Mouse (Mus musculus) layer of hippocampus, postnatal 25 days (tissue): ENCODE data around the gene Robo1. TPM values are rescaled to one million over a fixed set of nuclear protein-coding genes. Genes with fewer than 3 reads are reported as not detected.

ENCODE experiments used
- DNase-seq, 2 experiments: peaks; one replicate each; pipeline ENCODE4 v3.0.0; 2022; ENCODE audit warnings: mixed read lengths in 2 of 2, low spot score in 1 of 2; ENCODE audit errors: extremely low spot score in 1 of 2
- total RNA-seq, 2 experiments: library from RNA; stranded (reverse); gene quantifications; 2 replicates each; pipeline ENCODE4 v1.2.3; 2021

Robo1 gene
- total RNA-seq, 2 experiments from 2014 or later, result 57.9 to 75.6 TPM

DNA sequence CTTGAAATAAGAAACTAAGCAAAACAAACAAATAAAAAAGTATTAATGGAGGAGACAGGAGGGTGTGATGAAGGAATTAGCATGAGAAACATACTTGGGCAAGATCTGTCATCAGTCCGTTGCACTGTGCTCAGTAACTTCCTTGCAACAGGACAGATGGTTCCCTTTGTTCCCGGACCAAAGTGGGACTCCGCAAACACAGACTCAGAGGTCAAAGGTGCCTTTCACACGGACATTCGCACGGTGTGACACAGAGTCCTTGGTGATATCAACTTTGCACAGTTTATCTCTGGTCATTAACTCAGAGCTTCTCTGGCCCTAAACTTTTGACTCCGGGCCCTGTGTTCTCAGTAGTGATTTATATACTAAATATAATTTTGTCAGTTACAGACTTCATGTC lies 730.4 kb downstream of the Robo1 start:
- DNase-seq, result no peak

DNA sequence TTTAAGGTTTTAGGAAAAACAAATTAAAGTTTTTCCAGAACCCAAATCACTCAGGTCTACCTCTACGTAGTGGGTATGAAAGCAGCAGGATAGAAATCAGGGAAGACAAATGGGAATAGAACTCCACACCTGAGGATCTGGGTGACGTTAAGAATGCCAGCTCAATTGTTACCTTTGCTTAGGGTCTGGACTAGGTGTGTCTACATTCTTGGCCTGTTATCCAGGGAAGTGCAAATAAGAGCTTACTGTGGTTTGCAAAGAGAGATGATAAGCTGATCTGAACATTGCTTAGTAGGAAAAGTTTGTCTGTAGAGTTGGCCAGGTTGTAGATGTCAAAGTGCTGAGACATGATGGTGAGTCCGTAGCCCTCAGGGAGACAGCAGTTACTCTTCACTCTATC lies 754.4 kb downstream of the Robo1 start:
- DNase-seq, result no peak

DNA sequence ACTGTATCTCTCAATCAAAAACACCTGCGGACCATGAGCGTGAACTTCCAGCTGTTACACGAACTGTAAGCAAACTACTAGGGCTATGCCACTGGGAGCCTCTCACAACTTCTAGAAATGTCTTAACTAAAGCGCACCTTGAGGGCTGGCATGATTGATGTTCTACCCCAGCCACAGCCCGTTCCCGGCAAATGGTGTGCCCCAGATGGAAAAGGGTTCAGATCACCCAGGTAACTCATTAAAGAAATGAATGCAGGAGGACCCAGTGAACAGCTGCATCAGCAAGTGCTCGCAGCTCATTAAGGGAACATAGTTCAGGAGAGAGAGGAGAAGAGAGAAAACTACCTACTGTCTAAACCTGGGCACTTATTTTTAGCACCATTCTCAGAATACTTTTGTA lies 759.7 kb downstream of the Robo1 start:
- no peak for DNase-seq

DNA sequence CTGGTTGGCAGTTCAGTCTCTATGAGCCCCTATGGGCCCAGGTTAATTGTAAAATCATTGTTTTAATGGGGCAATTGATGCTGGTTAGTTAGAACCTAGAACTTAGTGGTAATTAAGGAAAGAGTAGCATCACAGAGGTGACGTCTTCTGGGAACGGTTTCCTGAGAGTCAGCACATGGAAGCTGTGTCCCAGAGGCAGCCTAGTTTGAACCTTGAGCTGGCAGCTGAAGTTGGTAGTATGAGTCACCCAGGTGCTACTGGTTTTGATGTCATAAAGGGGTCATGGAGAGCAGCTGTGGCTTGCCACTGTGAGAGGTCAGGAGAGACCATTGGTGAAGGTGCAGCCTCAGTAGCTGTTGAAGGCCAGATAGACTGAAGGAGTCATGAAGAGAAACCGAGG lies 763.9 kb downstream of the Robo1 start:
- no peak for DNase-seq

DNA sequence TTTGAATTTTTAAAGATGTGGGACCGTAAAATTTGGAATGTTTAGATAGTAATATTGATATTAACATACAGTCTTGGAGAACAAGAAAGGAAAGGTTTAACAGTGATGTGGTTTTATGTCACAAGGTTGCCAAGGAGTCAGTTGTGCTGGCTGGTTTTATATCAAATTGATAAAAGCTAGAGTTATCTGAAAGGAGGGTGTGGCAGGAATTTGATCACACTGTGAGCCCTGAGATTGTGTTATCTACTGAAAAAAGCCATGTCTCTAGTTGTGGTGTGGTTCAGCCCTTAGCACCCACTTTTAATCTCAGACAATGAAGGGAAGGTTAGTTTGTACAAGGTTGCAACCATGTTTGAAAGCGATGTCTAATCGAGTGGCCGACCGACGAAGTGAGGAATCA lies 764.8 kb downstream of the Robo1 start:
- DNase-seq, result no peak

DNA sequence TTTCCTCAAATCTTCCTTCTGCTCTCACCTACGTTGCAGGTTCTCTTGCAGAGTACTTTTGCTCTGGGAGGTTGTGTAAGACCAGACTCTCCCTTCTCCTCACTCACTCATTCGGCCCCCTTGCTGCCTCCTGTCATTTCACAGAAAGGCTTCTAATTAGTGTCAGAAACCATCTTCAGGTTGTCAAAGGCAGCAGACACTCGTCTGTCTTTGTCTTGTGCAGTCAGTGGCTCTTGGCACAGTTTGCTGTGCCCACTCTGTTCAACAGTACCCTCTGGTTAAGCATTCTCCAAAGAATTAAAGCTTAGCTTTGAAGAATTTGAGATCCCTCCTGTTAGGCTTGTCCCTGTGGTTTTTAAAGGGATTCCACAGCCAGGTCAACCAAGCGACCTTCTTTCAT lies 774.3 kb downstream of the Robo1 start:
- no peak for DNase-seq

DNA sequence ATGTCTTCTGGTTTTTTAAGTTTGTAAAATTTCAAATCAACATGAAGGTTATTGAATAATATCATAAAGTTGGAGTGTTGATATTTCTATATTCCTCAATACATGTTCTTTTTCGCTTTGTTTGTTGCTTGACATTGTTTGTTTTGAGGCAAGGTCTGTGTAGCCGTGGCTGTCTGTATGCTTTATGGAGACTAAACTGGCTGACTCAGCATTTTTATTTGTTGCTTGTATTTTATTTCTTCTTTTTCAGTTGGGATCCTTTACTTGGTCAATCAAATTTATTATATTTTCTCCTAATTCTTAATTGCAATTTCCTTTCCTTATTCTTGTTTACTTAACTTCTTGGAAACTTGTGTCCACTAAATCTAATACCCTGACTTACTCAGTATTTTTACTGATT lies 775.0 kb downstream of the Robo1 start:
- no peak for DNase-seq
